Mouse (Mus musculus): ENCODE data around the gene Mcur1. TPM values are rescaled to one million over a fixed set of nuclear protein-coding genes. Genes with fewer than 3 reads are reported as not detected.

Mcur1 gene
- polyA plus RNA-seq, 2 experiments = 18.1 to 19.7 TPM

- Histone ChIP-seq H3K36me3 (ENCODE audit: control insufficient read depth, insufficient read depth, low read length) (no peaks in the 10 kb centered on the region), H3K9me3 (ENCODE audit: control insufficient read depth, low read length) (no peaks in the 10 kb centered on the region), H3K4me3 (replicated peaks; ENCODE audit: low read length) (no peak overlapping the region), H3K9ac (ENCODE audit: low read depth, low read length, severe bottlenecking) (no peak overlapping the region), H3K4me2 (replicated peaks; ENCODE audit: low read depth, low read length, severe bottlenecking) (no peak overlapping the region), H3K4me1 (ENCODE audit: control insufficient read depth, insufficient read depth, low read length) (peaks cover 7% of the 10 kb centered on the region; the same call in 1 of the 2 replicates), H3K27ac (replicated peaks; ENCODE audit: low read depth, low read length) (no peak overlapping the region), H3K27me3 (ENCODE audit: control insufficient read depth, insufficient read depth, low read length) (no peaks in the 10 kb centered on the region)
- WGBS = 86% methylated on average over 3 of the region's 3 CpGs
- no peak for TF ChIP-seq POLR2A (IDR thresholded peaks at IDR 0.05; ENCODE audit: borderline replicate concordance, extremely low read depth, insufficient read depth, insufficient read length)
- DNase-seq (ENCODE audit: low spot score) (no peak), ATAC-seq (ENCODE audit: low FRiP score, low read depth) (no peak)
These were observed 54.2 kb downstream of the Mcur1 start for GRCm38 (mm10) chr13:43505798-43506197.

DNA sequence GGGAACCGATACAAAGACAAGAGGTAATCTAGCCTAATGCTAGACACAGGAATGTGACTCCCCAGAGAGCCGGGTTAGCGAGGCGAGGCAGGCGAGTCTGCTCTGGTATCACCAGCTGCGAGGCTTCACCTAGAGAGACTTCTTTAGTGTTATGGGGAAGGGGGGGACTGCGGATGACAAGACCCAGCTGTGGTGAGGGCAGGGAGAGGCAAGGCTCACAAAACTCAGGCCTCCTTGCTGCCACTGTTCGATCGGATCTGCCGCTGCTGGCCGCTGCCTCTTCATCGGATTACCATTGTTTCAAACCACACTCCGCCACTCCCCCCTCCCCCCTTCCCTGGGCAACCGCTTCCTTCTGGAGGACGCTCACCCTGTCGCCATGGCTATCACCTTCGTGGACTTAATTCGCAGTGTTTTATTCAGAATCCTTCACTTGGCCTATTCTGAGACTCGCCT is 56.6 kb downstream of the Mcur1 start:
- Histone ChIP-seq H3K9me3 (ENCODE audit: control insufficient read depth, low read length) (no peaks in the 10 kb centered on the region), H3K9ac (ENCODE audit: low read depth, low read length, severe bottlenecking) (peak overlapping the region; percentile 50), H3K4me3 (replicated peaks; ENCODE audit: low read length) (peak overlapping the region; percentile 23), H3K27ac (replicated peaks; ENCODE audit: low read depth, low read length) (no peak overlapping the region), H3K36me3 (ENCODE audit: control insufficient read depth, insufficient read depth, low read length) (no peaks in the 10 kb centered on the region), H3K4me2 (replicated peaks; ENCODE audit: low read depth, low read length, severe bottlenecking) (peak overlapping the region; percentile 40), H3K4me1 (ENCODE audit: control insufficient read depth, insufficient read depth, low read length) (peaks cover 7% of the 10 kb centered on the region; the same call in 1 of the 2 replicates), H3K27me3 (ENCODE audit: control insufficient read depth, insufficient read depth, low read length) (no peaks in the 10 kb centered on the region)
- peak; percentile 81 for ATAC-seq (ENCODE audit: low FRiP score, low read depth)
- 2% methylated on average over 19 of the region's 19 CpGs for WGBS
- TF ChIP-seq POLR2A (IDR thresholded peaks at IDR 0.05; ENCODE audit: borderline replicate concordance, extremely low read depth, insufficient read depth, insufficient read length) = no peak
- peak; percentile 70 for DNase-seq (ENCODE audit: low spot score)

GRCm38 (mm10) chr13:43501601-43502000 is 58.4 kb downstream of the Mcur1 start:
- TF ChIP-seq POLR2A (IDR thresholded peaks at IDR 0.05; ENCODE audit: borderline replicate concordance, extremely low read depth, insufficient read depth, insufficient read length) = no peak
- Histone ChIP-seq H3K4me2 (replicated peaks; ENCODE audit: low read depth, low read length, severe bottlenecking) (no peak overlapping the region), H3K27me3 (ENCODE audit: control insufficient read depth, insufficient read depth, low read length) (no peaks in the 10 kb centered on the region), H3K9me3 (ENCODE audit: control insufficient read depth, low read length) (no peaks in the 10 kb centered on the region; the same call in 1 of the 2 replicates), H3K4me3 (replicated peaks; ENCODE audit: low read length) (no peak overlapping the region), H3K36me3 (ENCODE audit: control insufficient read depth, insufficient read depth, low read length) (no peaks in the 10 kb centered on the region), H3K9ac (ENCODE audit: low read depth, low read length, severe bottlenecking) (no peak overlapping the region), H3K27ac (replicated peaks; ENCODE audit: low read depth, low read length) (no peak overlapping the region), H3K4me1 (ENCODE audit: control insufficient read depth, insufficient read depth, low read length) (peaks cover 7% of the 10 kb centered on the region; the same call in 1 of the 2 replicates)
- no peak for DNase-seq (ENCODE audit: low spot score)
- ATAC-seq (ENCODE audit: low FRiP score, low read depth) = no peak
- WGBS = 76% methylated on average over 5 of the region's 5 CpGs

GRCm38 (mm10) chr13:43500483-43500850 is 59.5 kb downstream of the Mcur1 start:
- TF ChIP-seq POLR2A (IDR thresholded peaks at IDR 0.05; ENCODE audit: borderline replicate concordance, extremely low read depth, insufficient read depth, insufficient read length) = no peak
- WGBS = 90% methylated on average over 4 of the region's 4 CpGs
- ATAC-seq (ENCODE audit: low FRiP score, low read depth) = no peak
- no peak overlapping the region for H3K9ac ChIP-seq (ENCODE audit: low read depth, low read length, severe bottlenecking)
- no peak overlapping the region for H3K27ac ChIP-seq (replicated peaks; ENCODE audit: low read depth, low read length)
- no peaks in the 10 kb centered on the region; the same call in 1 of the 2 replicates for H3K9me3 ChIP-seq (ENCODE audit: control insufficient read depth, low read length)
- no peak for DNase-seq (ENCODE audit: low spot score)
- no peak overlapping the region for H3K4me2 ChIP-seq (replicated peaks; ENCODE audit: low read depth, low read length, severe bottlenecking)
- H3K27me3 ChIP-seq (ENCODE audit: control insufficient read depth, insufficient read depth, low read length) = no peaks in the 10 kb centered on the region
- H3K4me1 ChIP-seq (ENCODE audit: control insufficient read depth, insufficient read depth, low read length) = peaks cover 7% of the 10 kb centered on the region; the same call in 1 of the 2 replicates
- H3K36me3 ChIP-seq (ENCODE audit: control insufficient read depth, insufficient read depth, low read length) = no peaks in the 10 kb centered on the region
- H3K4me3 ChIP-seq (replicated peaks; ENCODE audit: low read length) = no peak overlapping the region

- ATAC-seq (ENCODE audit: low FRiP score, low read depth) = no peak
- no peak overlapping the region for H3K27ac ChIP-seq (replicated peaks; ENCODE audit: low read depth, low read length)
These were observed 60.1 kb downstream of the Mcur1 start for GRCm38 (mm10) chr13:43499731-43500482.

More at GRCm38 (mm10) chr13:43499731-43500482, 60.1 kb downstream of the Mcur1 start:
- DNase-seq (ENCODE audit: low spot score) = no peak
- H3K4me2 ChIP-seq (replicated peaks; ENCODE audit: low read depth, low read length, severe bottlenecking) = no peak overlapping the region
- H3K4me1 ChIP-seq (ENCODE audit: control insufficient read depth, insufficient read depth, low read length) = peaks cover 7% of the 10 kb centered on the region; the same call in 1 of the 2 replicates
- TF ChIP-seq POLR2A (IDR thresholded peaks at IDR 0.05; ENCODE audit: borderline replicate concordance, extremely low read depth, insufficient read depth, insufficient read length) = no peak
- no peak overlapping the region for H3K9ac ChIP-seq (ENCODE audit: low read depth, low read length, severe bottlenecking)
- WGBS = 83% methylated on average over 7 of the region's 7 CpGs
- H3K36me3 ChIP-seq (ENCODE audit: control insufficient read depth, insufficient read depth, low read length) = no peaks in the 10 kb centered on the region
- no peaks in the 10 kb centered on the region; the same call in 1 of the 2 replicates for H3K9me3 ChIP-seq (ENCODE audit: control insufficient read depth, low read length)
- no peaks in the 10 kb centered on the region for H3K27me3 ChIP-seq (ENCODE audit: control insufficient read depth, insufficient read depth, low read length)
- H3K4me3 ChIP-seq (replicated peaks; ENCODE audit: low read length) = no peak overlapping the region

Data from limb, embryonic 14.5 days (tissue).